Mouse (Mus musculus): ENCODE results near the gene Nop10. TPM values are rescaled to one million over a fixed set of nuclear protein-coding genes. Genes with fewer than 3 reads are reported as not detected.
A peak's percentile ranks its signal among the peaks of the same experiment; 100 is the strongest.

Gene Nop10
- polyA plus RNA-seq, 1 experiment from 2014 or later = 208 TPM

DNA sequence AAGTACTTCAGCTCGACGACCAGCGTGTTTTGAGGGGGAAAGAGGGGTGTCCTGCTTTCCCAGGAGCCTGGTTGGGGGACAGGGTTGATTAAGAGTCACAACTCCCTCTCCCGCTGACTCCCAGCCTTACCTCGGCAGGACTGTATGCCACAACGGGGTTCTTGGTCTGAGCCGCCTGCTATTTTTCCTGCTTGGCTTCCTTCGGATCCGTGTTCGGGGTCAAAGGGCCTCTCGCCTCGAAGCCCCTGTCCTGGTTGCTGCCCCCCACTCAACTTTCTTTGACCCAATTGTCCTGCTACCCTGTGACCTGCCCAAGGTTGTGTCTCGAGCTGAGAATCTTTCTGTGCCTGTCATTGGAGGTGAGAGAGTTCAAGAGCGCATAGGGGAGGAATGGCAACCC lies 19.9 kb upstream of the Nop10 start:
- no peak for ATAC-seq (ENCODE audit: low read depth)
- H3K4me2 ChIP-seq = no peak overlapping the region
- no peak overlapping the region for H3K27ac ChIP-seq
- no peak for DNase-seq
- 79% methylated on average over 14 of the region's 14 CpGs for WGBS (ENCODE audit: insufficient replicate concordance)
- no peak overlapping the region for H3K9ac ChIP-seq
- no peaks in the 10 kb centered on the region for H3K9me3 ChIP-seq (replicated peaks)
- H3K27me3 ChIP-seq = peaks cover 16% of the 10 kb centered on the region
- H3K4me1 ChIP-seq (replicated peaks) = peaks cover 24% of the 10 kb centered on the region
- no peaks in the 10 kb centered on the region for H3K36me3 ChIP-seq
- no peak overlapping the region for H3K4me3 ChIP-seq (replicated peaks)

DNA sequence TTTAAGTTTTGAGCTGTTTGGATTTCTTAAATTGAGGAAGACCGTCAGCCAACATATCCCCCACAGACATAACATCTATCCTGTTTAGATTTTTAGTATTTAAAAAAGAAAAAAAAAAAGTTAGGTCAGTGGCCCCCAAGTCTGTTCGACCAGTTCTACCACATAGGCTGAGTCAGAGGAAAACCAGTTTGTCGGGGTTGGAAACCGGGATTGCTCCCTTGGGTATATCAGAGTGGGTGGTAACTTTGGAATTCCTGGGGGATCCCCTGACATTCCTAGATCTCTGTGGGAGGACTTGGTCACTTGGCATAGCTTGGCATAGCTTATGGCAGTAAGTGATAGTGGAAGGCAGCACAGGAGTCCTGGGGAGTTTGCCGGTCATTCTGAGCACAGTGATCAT lies 16.4 kb upstream of the Nop10 start:
- no peak overlapping the region for H3K27ac ChIP-seq
- H3K4me1 ChIP-seq (replicated peaks) = peaks cover 5% of the 10 kb centered on the region
- peaks cover 10% of the 10 kb centered on the region for H3K27me3 ChIP-seq
- no peak for DNase-seq
- no peak for ATAC-seq (ENCODE audit: low read depth)
- H3K9ac ChIP-seq = no peak overlapping the region
- H3K4me3 ChIP-seq (replicated peaks) = no peak overlapping the region
- no peaks in the 10 kb centered on the region for H3K36me3 ChIP-seq
- no peak overlapping the region for H3K4me2 ChIP-seq
- H3K9me3 ChIP-seq (replicated peaks) = no peaks in the 10 kb centered on the region
- 79% methylated on average over 5 of the region's 5 CpGs for whole genome bisulfite sequencing (ENCODE audit: insufficient replicate concordance)

DNA sequence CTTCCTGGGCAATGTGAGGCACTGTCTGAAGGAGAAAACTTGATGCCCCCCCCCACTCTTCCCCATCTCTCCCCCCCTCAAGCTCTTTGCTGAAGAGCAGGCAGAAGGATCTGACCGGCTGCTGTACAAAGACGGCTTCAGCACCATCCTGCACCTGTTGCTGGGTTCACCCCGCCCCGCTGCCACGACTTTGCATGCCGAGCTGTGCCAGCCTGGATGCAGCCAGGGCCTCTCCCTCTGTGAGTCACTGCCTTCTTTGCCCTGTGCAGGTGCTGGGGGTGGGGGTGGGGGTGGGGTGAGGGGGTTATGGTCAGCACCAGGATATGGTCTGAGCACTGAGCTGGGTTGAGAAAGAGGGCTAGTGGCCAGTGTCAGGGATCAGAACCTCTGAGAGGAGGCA lies 15.5 kb upstream of the Nop10 start:
- ATAC-seq (ENCODE audit: low read depth) (no peak), DNase-seq (no peak)
- no peaks in the 10 kb centered on the region; the same call in 1 of the 2 replicates for H3K4me1 ChIP-seq (replicated peaks)
- no peak overlapping the region for H3K27ac ChIP-seq
- WGBS (ENCODE audit: insufficient replicate concordance) = 85% methylated on average over 6 of the region's 6 CpGs
- H3K4me2 ChIP-seq = no peak overlapping the region
- no peaks in the 10 kb centered on the region for H3K9me3 ChIP-seq (replicated peaks)
- H3K4me3 ChIP-seq (replicated peaks) = no peak overlapping the region
- no peaks in the 10 kb centered on the region for H3K36me3 ChIP-seq
- no peak overlapping the region for H3K9ac ChIP-seq
- H3K27me3 ChIP-seq = 0 out of 2 replicates have a peak, but pooled peaks cover 8% of the 10 kb centered on the region

DNA sequence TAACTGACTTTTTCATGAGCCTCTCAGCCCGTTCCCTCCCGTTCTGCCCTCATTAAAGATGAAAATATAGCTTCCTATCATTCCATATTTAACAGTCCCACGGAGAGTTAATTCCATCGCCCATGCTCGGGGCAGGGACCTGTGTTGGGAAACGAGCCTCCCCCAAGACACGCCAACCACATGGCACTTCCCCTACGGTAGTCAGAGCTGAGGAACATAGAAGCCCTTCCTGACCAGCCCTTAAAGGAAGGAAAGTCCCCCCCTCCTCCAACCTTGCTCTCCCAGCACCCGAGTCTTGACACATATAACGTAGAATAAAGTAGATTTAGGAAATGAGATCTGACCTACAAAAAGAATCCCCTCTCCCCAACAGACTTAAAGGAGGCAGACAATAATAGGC lies 14.4 kb upstream of the Nop10 start:
- 0 out of 2 replicates have a peak, but pooled peaks cover 4% of the 10 kb centered on the region for H3K27me3 ChIP-seq
- no peak for ATAC-seq (ENCODE audit: low read depth)
- no peak for DNase-seq
- no peaks in the 10 kb centered on the region for H3K9me3 ChIP-seq (replicated peaks)
- H3K4me1 ChIP-seq (replicated peaks) = no peaks in the 10 kb centered on the region; the same call in 1 of the 2 replicates
- H3K9ac ChIP-seq = no peak overlapping the region
- WGBS (ENCODE audit: insufficient replicate concordance) = 54% methylated on average over 10 of the region's 10 CpGs
- no peak overlapping the region for H3K27ac ChIP-seq
- no peak overlapping the region for H3K4me2 ChIP-seq
- H3K4me3 ChIP-seq (replicated peaks) = no peak overlapping the region
- H3K36me3 ChIP-seq = no peaks in the 10 kb centered on the region

DNA sequence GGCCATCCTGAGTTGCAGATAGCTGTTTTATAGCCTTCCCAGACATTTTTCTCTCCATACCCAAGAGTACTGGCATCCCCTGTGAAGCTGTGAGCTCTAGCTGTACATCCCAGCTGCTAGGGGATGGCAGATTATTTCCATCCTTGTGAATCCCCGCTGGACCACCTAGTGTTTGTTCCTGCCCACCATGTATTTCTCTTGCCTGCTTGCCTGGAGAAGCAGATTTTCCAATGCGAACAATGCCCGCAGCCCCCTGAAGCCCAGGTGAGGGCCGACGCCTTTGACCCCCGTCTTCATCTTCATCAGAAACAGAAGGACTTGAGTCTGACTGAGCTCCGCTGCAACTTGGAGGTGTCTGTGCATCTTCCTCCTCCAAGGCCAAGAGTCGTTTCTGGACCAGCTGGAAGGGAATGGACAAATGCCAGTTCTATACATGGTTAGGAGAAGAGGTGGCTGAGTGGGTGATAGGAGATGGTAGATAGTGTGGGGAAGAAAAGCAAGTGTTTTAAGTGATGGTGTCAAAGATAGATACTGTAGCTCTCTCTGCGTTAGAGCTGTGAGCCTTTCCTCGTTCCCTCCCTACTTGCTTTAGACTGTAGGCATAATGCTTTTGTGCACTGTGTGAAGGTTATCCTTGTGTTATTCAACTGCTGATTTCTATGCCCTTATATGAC lies 11.8 kb upstream of the Nop10 start:
- Histone ChIP-seq H3K9me3 (replicated peaks) (no peaks in the 10 kb centered on the region), H3K27me3 (0 out of 2 replicates have a peak, but pooled peaks cover 4% of the 10 kb centered on the region), H3K9ac (no peak overlapping the region), H3K4me1 (replicated peaks) (no peaks in the 10 kb centered on the region), H3K4me3 (replicated peaks) (no peak overlapping the region), H3K4me2 (no peak overlapping the region), H3K27ac (no peak overlapping the region), H3K36me3 (no peaks in the 10 kb centered on the region)
- WGBS (ENCODE audit: insufficient replicate concordance) = 75% methylated on average over 10 of the region's 10 CpGs
- ATAC-seq (ENCODE audit: low read depth) (no peak), DNase-seq (no peak)

DNA sequence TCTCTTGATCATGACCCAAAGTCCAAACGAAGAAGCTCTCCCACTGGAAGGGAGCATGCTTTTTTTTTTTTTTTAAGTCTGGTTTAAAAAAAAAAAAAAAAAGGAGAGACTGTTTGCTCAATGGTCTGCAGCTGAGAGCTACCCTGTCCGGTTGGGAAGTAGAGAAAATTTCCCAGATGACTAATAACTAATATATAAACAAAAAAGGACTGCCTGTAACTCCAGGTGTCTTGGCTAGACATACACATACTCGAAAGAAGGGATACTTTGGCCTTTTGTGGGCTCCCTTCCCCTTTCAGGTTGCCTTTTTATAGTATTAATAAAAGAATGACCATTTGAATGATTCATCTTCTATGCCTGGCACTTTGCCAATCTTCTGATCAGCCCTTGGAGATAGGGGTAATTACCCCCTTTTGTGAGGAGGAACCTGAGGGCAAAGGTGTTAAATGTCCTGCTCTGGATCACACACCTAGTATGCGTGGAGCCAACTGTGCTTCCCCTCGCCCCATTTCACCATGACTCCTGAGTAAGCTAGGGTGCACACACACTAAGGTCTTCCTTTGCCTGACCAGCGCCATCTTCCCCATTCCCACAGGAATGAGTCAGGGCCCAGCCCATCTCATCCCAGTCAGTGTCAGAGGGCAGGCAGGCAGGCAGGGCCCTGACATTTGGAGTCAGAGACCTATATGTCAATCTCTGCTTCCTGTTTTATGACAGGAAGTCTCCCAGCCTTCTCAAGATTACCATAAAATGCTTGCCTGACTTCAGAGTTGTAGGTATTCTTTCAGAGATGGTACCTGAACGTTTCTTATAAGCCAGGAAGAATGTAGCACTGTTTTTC lies 6.8 kb upstream of the Nop10 start:
- Histone ChIP-seq H3K27ac (no peak overlapping the region), H3K27me3 (0 out of 2 replicates have a peak, but pooled peaks cover 4% of the 10 kb centered on the region), H3K4me3 (replicated peaks) (no peak overlapping the region), H3K4me1 (replicated peaks) (no peaks in the 10 kb centered on the region), H3K36me3 (no peaks in the 10 kb centered on the region), H3K9ac (no peak overlapping the region), H3K4me2 (no peak overlapping the region), H3K9me3 (replicated peaks) (no peaks in the 10 kb centered on the region)
- DNase-seq (no peak), ATAC-seq (ENCODE audit: low read depth) (no peak)
- WGBS (ENCODE audit: insufficient replicate concordance) = 50% methylated on average over 7 of the region's 7 CpGs

DNA sequence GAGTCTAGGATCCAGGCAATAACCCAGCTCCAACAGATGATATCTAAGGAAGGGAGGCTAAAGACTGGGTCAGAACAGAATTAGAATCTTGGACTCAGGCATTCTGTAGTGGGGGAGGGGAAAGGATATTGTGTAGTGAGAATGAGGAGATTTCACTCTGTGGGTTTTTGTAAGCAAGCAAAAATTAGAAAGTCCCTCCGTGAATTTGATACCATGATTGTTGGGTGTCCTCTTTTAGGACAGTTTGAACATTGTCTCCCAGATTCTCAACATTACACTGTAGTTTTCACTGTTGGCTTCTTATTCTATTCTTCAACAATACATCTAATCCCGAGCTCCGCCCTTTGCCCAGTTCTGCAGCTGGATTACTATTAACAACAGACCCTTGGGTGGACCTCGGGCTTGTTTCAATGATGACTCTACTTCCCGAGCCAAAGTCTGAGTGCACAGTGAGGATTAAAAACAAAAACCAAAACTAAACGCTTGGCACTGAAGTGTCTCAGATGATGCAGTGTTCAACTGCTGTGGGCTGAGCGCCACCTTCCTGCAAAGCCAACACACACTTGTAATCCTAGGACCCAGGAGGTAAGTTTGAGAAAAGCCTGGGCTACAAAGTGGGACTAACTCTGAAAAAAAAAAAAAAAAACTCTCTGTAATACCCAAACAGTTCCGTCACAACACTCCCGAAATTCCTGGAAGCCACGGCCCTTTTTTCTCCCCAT lies 2.3 kb upstream of the Nop10 start, which contains the start of gene Nutm1:
Gene Nutm1, minus strand, starts transcription at position 51 of the 722 bp plus-strand sequence.
- H3K4me2 ChIP-seq = no peak within 1 kb of the TSS
- no peak for ATAC-seq (ENCODE audit: low read depth)
- DNase-seq = no peak
- H3K4me1 ChIP-seq (replicated peaks) = peaks cover 21% of the 10 kb centered on the region
- H3K27ac ChIP-seq = no peak within 1 kb of the TSS
- 62% methylated on average over 10 of the region's 10 CpGs for WGBS (ENCODE audit: insufficient replicate concordance)
- H3K9ac ChIP-seq = no peak within 1 kb of the TSS
- no peaks in the 10 kb centered on the region for H3K9me3 ChIP-seq (replicated peaks)
- no peak within 1 kb of the TSS for H3K4me3 ChIP-seq (replicated peaks)
- H3K36me3 ChIP-seq = no peaks in the 10 kb centered on the region
- no peaks in the 10 kb centered on the region for H3K27me3 ChIP-seq

DNA sequence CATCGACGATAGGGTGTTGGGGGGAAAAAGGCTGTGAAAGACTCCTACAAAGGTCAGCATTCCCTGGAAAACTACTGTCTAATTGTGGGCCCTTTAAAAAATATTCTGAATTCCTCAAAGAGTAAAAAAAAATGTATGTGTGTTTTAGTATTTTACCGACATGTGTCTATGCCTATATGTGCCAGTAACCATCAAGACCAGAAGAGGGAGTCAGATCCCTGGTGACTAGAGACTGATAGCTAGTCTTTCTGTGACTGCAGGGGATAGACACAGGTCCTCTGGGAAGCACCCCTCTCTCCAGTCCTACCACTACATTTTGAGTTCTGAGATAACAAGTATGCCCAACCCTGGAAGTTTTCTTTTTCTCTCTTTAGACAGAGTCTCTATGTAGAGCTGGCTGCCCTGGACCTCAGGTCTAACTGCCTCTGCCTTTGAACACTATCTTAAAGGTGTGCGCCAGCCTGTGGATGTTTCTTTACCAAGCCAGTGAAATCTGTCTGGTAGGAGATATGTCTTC lies 1.1 kb downstream of the Nop10 start:
- Histone ChIP-seq H3K27ac (peak overlapping the region; percentile 81), H3K36me3 (no peaks in the 10 kb centered on the region), H3K4me3 (replicated peaks) (peak overlapping the region; percentile 71), H3K4me2 (peak overlapping the region; percentile 75), H3K9ac (peak overlapping the region; percentile 76), H3K27me3 (no peaks in the 10 kb centered on the region), H3K9me3 (replicated peaks) (no peaks in the 10 kb centered on the region), H3K4me1 (replicated peaks) (peaks cover 46% of the 10 kb centered on the region)
- DNase-seq = peak; percentile 34
- ATAC-seq (ENCODE audit: low read depth) = no peak
- WGBS (ENCODE audit: insufficient replicate concordance) = 23% methylated on average over 4 of the region's 4 CpGs

DNA sequence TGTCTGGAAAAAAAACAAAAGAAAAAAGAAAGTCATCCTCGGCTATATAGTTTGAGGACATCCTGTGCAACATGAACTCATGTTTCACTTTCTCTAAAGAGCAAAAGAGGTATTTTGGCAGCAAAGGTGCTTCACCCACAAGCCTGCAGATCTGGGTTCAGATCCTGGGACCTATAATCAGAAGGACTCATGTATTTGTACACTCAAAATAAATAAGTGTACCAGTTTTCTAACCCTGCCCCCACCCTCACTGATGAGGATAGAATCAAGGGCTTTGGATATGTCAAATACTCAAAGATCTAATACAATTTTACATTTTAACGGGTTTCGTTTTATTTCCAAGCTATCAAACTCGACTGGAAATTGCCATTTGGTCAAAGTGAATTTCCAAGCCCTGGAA lies 2.6 kb downstream of the Nop10 start:
- peaks cover 57% of the 10 kb centered on the region for H3K4me1 ChIP-seq (replicated peaks)
- no peaks in the 10 kb centered on the region for H3K9me3 ChIP-seq (replicated peaks)
- peak overlapping the region; percentile 92 for H3K4me2 ChIP-seq

DNA sequence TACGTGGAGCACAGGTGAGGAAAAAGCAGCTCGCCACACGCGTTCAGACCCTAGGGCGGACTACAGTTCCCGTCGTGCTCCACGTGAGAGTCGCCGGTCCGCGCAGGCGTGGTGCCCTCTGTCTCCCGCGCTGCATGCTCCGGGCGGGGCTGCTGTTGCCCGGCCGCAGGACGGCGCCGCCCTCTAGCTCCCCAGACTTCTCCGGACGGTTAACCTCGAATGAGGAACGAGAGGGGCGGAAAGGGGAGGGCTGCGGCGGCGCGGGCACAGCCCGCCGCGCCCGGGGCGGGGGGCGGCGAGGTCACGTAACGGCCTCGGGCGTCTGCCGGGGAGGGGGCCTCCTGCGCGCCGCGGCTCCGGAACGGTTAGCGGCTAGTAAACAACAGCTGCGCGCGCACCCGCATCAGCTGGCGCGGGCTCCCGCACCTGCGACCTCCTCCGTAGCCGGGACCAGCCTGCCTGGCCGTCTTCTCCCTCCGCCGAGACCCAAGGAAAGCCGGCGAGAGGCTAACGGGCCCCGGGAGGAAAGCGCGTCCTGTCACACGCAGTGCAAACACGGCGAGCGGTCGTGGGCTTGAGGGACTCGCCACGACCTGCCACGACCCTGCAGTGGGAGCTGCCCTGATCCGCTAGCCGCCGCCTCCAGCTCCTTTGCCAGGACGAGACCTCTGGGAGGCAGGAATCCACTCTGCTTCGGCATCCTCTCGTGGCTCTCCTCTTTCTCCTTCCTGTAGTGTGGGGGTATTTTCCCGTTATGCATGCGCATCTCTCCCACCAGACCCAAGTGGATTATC lies 3.9 kb downstream of the Nop10 start, which contains the start of gene Slc12a6:
Gene Slc12a6, plus strand, starts transcription at position 378 of the 794 bp plus-strand sequence.
- Histone ChIP-seq H3K36me3 (no peaks in the 10 kb centered on the region), H3K27me3 (no peaks in the 10 kb centered on the region), H3K27ac (peak within 1 kb of the TSS; percentile 94), H3K4me1 (replicated peaks) (peaks cover 66% of the 10 kb centered on the region), H3K4me3 (replicated peaks) (peak within 1 kb of the TSS; percentile 91), H3K9ac (peak within 1 kb of the TSS; percentile 95), H3K9me3 (replicated peaks) (no peaks in the 10 kb centered on the region), H3K4me2 (peak within 1 kb of the TSS; percentile 92)
- 1% methylated on average over 80 of the region's 85 CpGs for WGBS (ENCODE audit: insufficient replicate concordance)
- DNase-seq (peak; percentile 93), ATAC-seq (ENCODE audit: low read depth) (peak; percentile 94)

More for the DNA sequence above, 2.6 kb downstream of the Nop10 start:
- Histone ChIP-seq H3K4me3 (replicated peaks) (no peak overlapping the region; the same call in 1 of the 2 replicates), H3K36me3 (no peaks in the 10 kb centered on the region), H3K27ac (0 out of 2 replicates have a peak overlapping the region, but pooled peaks have one; percentile 43), H3K27me3 (no peaks in the 10 kb centered on the region), H3K9ac (no peak overlapping the region; the same call in 1 of the 2 replicates)
- DNase-seq = no peak
- 65% methylated on average over 4 of the region's 4 CpGs for WGBS (ENCODE audit: insufficient replicate concordance)
- ATAC-seq (ENCODE audit: low read depth) = no peak

Measured in liver, embryonic 13.5 days (tissue).